Mouse (Mus musculus): ENCODE results near the gene Thada. TPM values are rescaled to one million over a fixed set of nuclear protein-coding genes. Genes with fewer than 3 reads are reported as not detected.
A peak's percentile ranks its signal among the peaks of the same experiment; 100 is the strongest.
"Not testable (repeated sequence)": the region's sequence is repeated elsewhere in the genome, so short reads cannot be mapped to it uniquely, and the experiment has no call there.

Gene Thada
- polyA plus RNA-seq, 1 experiment from 2014 or later = 1.3 TPM

DNA sequence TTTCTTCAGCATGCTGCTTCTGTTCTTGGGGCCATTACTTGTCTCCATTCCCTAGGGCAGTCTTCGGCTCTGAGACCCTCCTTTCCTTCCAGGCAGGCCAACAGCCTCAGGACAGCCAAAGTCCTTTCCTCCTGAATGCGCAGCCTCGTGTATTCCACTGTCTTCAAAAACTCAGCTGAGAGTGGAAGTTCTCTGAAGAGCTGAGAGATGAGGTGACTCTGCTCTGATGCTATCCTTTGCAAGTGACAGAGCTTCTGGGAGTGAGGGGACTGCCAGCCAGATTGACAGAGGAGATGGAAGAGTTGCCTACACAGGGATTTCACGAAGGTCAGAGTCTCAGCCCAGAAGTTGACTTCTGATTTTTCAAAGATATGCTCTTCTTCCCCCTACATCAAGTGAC is 274.1 kb downstream of the Thada start:
- no peak for ATAC-seq
- Histone ChIP-seq H3K4me1 (replicated peaks; ENCODE audit: control insufficient read depth, insufficient read depth, low read length) (0 out of 2 replicates have a peak, but pooled peaks cover 6% of the 10 kb centered on the region), H3K4me2 (replicated peaks; ENCODE audit: low read depth) (no peak overlapping the region), H3K36me3 (ENCODE audit: control insufficient read depth, insufficient read depth) (peaks cover 11% of the 10 kb centered on the region; the same call in 1 of the 2 replicates), H3K27me3 (replicated peaks; ENCODE audit: control insufficient read depth, insufficient read depth, low read length) (no peaks in the 10 kb centered on the region), H3K9ac (ENCODE audit: low read depth, low read length) (no peak overlapping the region), H3K9me3 (ENCODE audit: control insufficient read depth) (no peaks in the 10 kb centered on the region), H3K27ac (ENCODE audit: low read depth, low read length) (no peak overlapping the region), H3K4me3 (ENCODE audit: low read depth, low read length) (no peak overlapping the region)
- no peak for TF ChIP-seq CTCF (IDR thresholded peaks at IDR 0.05; ENCODE audit: low read depth)
- 91% methylated on average over 4 of the region's 4 CpGs for WGBS

DNA sequence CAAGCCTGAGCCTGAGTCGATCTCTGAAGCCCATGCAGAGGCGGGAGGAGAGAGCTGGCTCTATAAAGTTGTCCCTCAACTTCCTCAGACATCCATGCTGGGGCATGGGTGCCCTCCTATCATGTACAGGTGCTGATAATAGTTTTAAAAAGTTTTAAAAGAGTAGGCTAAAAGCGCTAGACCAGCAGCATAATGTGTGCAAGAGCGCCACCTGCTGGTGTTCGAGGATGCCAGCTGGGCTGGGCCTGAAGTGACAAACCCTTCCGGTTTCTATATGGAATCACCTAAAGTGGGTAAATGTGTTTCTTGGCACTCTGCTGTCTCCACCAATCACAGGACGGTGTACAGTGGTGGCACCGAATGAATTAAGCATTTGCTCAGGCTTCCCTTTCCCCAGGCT is 275.1 kb downstream of the Thada start:
- Histone ChIP-seq H3K27ac (ENCODE audit: low read depth, low read length) (no peak overlapping the region), H3K4me1 (replicated peaks; ENCODE audit: control insufficient read depth, insufficient read depth, low read length) (0 out of 2 replicates have a peak, but pooled peaks cover 6% of the 10 kb centered on the region)
- 16% methylated on average over 8 of the region's 8 CpGs for WGBS

DNA sequence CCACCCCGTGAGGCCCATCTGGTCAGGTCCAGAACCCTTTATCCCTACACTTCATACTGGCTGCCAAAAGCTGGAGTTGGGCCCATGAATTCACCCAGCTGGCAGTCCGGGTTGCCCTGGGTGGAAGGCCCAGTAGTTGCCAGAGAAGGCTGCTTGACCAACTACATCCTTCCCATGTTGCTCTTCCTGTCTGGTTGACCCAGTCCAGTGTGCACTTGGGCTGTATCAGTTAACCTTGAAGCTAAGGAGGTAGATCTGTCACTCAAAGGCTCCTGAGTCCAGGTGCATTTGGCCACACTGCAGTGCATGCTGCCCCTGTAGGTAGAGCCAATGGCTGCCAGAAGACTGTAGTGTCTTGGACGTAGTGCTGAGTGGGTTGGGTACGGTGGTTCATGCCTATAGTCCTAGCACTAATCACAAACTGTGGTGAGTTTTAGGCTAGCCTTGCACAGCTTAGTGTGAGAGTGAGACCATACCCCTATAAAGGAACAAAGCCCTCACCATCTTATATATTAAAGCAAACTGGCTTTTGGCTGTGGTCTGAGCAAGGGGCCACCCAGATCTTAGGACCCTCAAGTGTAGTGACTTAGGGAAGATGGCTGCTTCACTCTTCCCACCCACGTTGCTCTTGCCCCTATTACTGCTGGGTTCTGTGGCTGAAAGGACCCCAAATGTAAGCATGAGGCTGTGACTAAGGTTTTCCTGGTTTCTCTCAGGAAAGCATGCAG is 276.7 kb downstream of the Thada start:
- H3K4me3 ChIP-seq (ENCODE audit: low read depth, low read length) = no peak overlapping the region
- peaks cover 26% of the 10 kb centered on the region for H3K36me3 ChIP-seq (ENCODE audit: control insufficient read depth, insufficient read depth)
- peak overlapping the region; percentile 87 for H3K4me2 ChIP-seq (replicated peaks; ENCODE audit: low read depth)
- H3K9ac ChIP-seq (ENCODE audit: low read depth, low read length) = peak overlapping the region; percentile 82; the same call in 1 of the 2 replicates
- 0 out of 2 replicates have a peak, but pooled peaks cover 6% of the 10 kb centered on the region for H3K4me1 ChIP-seq (replicated peaks; ENCODE audit: control insufficient read depth, insufficient read depth, low read length)
- no peaks in the 10 kb centered on the region for H3K27me3 ChIP-seq (replicated peaks; ENCODE audit: control insufficient read depth, insufficient read depth, low read length)
- H3K27ac ChIP-seq (ENCODE audit: low read depth, low read length) = peak overlapping the region; percentile 96
- ATAC-seq = no peak
- WGBS = 65% methylated on average over 5 of the region's 5 CpGs
- TF ChIP-seq CTCF (IDR thresholded peaks at IDR 0.05; ENCODE audit: low read depth) = peak; percentile 53
- H3K9me3 ChIP-seq (ENCODE audit: control insufficient read depth) = no peaks in the 10 kb centered on the region

More for the DNA sequence above, 275.1 kb downstream of the Thada start:
- no peak overlapping the region for H3K4me3 ChIP-seq (ENCODE audit: low read depth, low read length)
- TF ChIP-seq CTCF (IDR thresholded peaks at IDR 0.05; ENCODE audit: low read depth) = peak; percentile 93
- no peak overlapping the region for H3K9ac ChIP-seq (ENCODE audit: low read depth, low read length)
- ATAC-seq = no peak
- peaks cover 21% of the 10 kb centered on the region for H3K36me3 ChIP-seq (ENCODE audit: control insufficient read depth, insufficient read depth)
- H3K9me3 ChIP-seq (ENCODE audit: control insufficient read depth) = no peaks in the 10 kb centered on the region
- H3K27me3 ChIP-seq (replicated peaks; ENCODE audit: control insufficient read depth, insufficient read depth, low read length) = no peaks in the 10 kb centered on the region
- H3K4me2 ChIP-seq (replicated peaks; ENCODE audit: low read depth) = no peak overlapping the region

DNA sequence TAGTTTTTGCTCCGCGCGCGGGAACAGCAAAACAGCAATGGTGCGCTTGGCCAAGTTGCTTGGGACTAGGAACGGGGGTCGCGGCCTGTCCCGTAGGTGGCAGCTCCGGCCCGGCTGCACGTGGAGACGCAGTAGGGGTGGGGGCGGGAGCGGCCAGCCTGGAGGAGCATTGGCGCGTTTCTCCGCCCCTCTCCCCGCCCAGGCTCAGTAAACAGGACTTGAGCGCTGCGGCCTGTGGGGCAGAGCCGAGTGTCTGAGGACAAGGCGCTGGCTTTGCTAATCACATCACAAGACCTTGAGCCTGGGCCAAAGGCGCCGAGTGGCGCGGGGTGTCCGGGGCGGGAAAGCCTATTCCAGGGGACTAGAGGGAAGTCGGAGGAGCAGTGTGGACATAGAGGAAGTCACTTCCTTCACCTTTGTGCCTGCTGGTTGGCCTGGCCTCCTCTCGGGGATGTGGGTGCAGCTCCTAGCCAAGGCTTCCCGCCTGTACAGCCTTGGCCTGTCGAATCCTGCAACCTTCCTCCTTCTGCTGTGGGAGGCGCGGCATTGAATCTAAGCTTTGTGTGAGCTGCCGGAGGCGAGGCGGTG is 277.5 kb downstream of the Thada start:
- Histone ChIP-seq H3K4me1 (replicated peaks; ENCODE audit: control insufficient read depth, insufficient read depth, low read length) (0 out of 2 replicates have a peak, but pooled peaks cover 6% of the 10 kb centered on the region), H3K27ac (ENCODE audit: low read depth, low read length) (peak overlapping the region; percentile 96), H3K4me2 (replicated peaks; ENCODE audit: low read depth) (peak overlapping the region; percentile 87), H3K9ac (ENCODE audit: low read depth, low read length) (peak overlapping the region; percentile 82), H3K9me3 (ENCODE audit: control insufficient read depth) (no peaks in the 10 kb centered on the region), H3K4me3 (ENCODE audit: low read depth, low read length) (peak overlapping the region; percentile 91), H3K27me3 (replicated peaks; ENCODE audit: control insufficient read depth, insufficient read depth, low read length) (no peaks in the 10 kb centered on the region), H3K36me3 (ENCODE audit: control insufficient read depth, insufficient read depth) (peaks cover 26% of the 10 kb centered on the region)
- under 1% methylated on average over 37 of the region's 38 CpGs for WGBS
- peak; percentile 83 for ATAC-seq
- peak; percentile 45; the same call in 1 of the 2 replicates for TF ChIP-seq CTCF (IDR thresholded peaks at IDR 0.05; ENCODE audit: low read depth)

DNA sequence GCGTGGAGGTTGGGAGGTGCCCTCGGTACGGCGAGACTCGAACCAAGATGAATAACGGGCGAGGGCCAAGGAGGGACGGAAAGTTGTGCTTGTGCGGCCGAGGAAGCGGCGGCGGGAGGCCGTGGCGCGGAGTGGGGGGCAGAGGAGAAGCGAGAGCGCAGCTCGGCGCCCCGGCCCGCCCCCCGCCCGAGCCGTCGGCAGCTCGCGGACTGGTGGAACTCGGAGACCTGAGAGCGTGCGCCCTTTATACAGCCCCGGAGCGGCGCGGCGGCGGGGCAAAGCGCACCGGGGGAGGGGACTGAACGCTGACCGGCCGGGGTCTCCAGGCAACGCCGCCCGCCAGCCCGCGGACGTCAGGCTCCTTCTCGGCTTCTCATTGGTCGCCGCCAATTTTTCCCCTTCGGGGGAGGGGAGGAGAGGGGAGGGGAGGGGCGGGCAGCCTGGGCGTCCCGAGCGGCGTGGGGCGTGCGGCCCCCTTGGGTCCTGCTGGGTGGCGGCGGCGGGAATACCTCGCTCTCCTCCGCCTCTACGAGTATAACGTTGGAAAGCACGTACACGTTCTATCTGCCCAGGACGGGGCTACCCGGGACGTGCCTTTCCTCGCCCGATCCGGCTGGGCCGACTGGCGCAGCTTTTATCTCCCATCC is 278.2 kb downstream of the Thada start, which contains the start of gene Zfp36l2:
Gene Zfp36l2, minus strand, starts transcription at position 221 of the 647 bp plus-strand sequence.
- peaks cover 29% of the 10 kb centered on the region for H3K36me3 ChIP-seq (ENCODE audit: control insufficient read depth, insufficient read depth)
- peak within 1 kb of the TSS; percentile 96 for H3K27ac ChIP-seq (ENCODE audit: low read depth, low read length)
- peak within 1 kb of the TSS; percentile 82 for H3K9ac ChIP-seq (ENCODE audit: low read depth, low read length)
- 0 out of 2 replicates have a peak, but pooled peaks cover 6% of the 10 kb centered on the region for H3K4me1 ChIP-seq (replicated peaks; ENCODE audit: control insufficient read depth, insufficient read depth, low read length)
- no peak for TF ChIP-seq CTCF (IDR thresholded peaks at IDR 0.05; ENCODE audit: low read depth)
- peak; percentile 76 for ATAC-seq
- H3K4me3 ChIP-seq (ENCODE audit: low read depth, low read length) = peak within 1 kb of the TSS; percentile 91
- H3K27me3 ChIP-seq (replicated peaks; ENCODE audit: control insufficient read depth, insufficient read depth, low read length) = no peaks in the 10 kb centered on the region
- H3K9me3 ChIP-seq (ENCODE audit: control insufficient read depth) = no peaks in the 10 kb centered on the region
- H3K4me2 ChIP-seq (replicated peaks; ENCODE audit: low read depth) = peak within 1 kb of the TSS; percentile 87
- under 1% methylated on average over 51 of the region's 76 CpGs for WGBS

DNA sequence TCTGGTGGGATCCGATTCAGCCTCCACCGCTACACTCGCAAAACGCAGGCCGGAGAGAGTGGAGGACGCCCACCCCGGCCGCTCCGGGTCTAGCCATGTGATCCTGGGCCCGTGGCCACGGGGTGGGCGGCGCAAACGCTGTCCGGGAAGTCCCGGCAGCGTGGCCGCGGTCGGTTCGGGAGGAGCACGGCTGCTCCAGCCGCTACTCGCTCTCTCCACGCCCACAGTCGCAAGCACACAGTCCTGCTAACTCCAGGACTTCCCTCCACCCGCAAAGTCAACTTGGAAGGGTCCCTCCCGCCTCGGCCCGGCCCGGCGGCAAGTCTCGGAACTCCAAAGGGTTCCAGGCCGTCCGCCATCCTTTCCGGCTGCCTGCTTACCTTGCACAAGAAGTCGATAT is 278.7 kb downstream of the Thada start:
- Histone ChIP-seq H3K4me3 (ENCODE audit: low read depth, low read length) (peak overlapping the region; percentile 91), H3K9ac (ENCODE audit: low read depth, low read length) (peak overlapping the region; percentile 82), H3K36me3 (ENCODE audit: control insufficient read depth, insufficient read depth) (peaks cover 26% of the 10 kb centered on the region), H3K27ac (ENCODE audit: low read depth, low read length) (peak overlapping the region; percentile 96), H3K4me2 (replicated peaks; ENCODE audit: low read depth) (peak overlapping the region; percentile 87)
- not testable (repeated sequence) for H3K4me1 ChIP-seq (replicated peaks; ENCODE audit: control insufficient read depth, insufficient read depth, low read length); H3K27me3 ChIP-seq (replicated peaks; ENCODE audit: control insufficient read depth, insufficient read depth, low read length); H3K9me3 ChIP-seq (ENCODE audit: control insufficient read depth)
- peak; percentile 9 for ATAC-seq
- WGBS = 0% methylated on average over 10 of the region's 37 CpGs
